Mouse (Mus musculus) ES-E14 (cell line): Measurements from ENCODE around the gene Tff1.

Experiments used
- CHD2 ChIP-seq: IDR thresholded peaks from 2 replicates; pipeline ENCODE4 v1.6.1; 2014; ENCODE audit warnings: mild to moderate bottlenecking, low read depth, low read length, inconsistent platforms
- HCFC1 ChIP-seq: IDR thresholded peaks from 2 replicates; pipeline ENCODE4 v1.6.1; 2012; ENCODE audit warnings: low read length, inconsistent platforms, borderline replicate concordance; ENCODE audit not compliant: insufficient read depth
- MAFK ChIP-seq: IDR thresholded peaks from 2 replicates; pipeline ENCODE4 v1.6.1; 2014; ENCODE audit warnings: mild to moderate bottlenecking, low read depth, low read length, inconsistent platforms; ENCODE audit not compliant: insufficient read depth
- ZC3H11A ChIP-seq: IDR thresholded peaks from 2 replicates; pipeline ENCODE4 v1.6.1; 2012; ENCODE audit warnings: low read depth, mild to moderate bottlenecking, inconsistent platforms, low read length, borderline replicate concordance
- ZNF384 ChIP-seq: IDR thresholded peaks from 2 replicates; pipeline ENCODE4 v1.6.1; 2012; ENCODE audit warnings: low read depth, low read length, inconsistent platforms

DNA sequence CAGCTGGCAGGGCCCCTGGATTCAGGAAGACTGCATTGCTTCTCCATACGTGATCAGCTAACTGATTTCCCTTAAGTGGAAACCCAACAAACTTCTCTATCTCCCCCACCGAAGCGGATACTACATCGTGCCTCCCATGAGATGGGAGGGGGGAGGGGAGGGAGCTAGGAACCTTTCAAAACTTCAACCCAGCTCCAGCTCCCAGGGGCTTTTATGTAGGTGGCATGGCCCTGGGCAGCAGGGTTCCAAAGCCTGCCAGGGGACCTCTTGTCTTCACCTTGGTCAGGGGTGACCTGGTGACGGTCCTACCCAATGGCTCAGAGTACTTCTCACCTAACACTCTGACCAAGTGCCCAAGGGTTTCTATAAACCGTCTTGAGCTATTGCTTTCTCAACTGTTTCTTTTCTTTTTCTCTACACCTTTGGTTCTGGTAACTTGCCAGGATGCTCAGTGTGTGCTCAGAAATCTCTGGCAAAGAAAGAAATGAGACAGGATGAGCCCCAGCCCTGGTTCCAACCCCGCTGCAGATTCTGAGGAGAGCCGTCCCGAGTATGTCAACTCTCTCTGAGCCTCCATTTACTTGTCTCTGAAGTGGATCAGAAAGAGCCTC, 36.3 kb downstream of the Tff1 start:
- no peak for TF ChIP-seq HCFC1
- TF ChIP-seq ZNF384 = no peak
- no peak for TF ChIP-seq MAFK
- no peak for TF ChIP-seq ZC3H11A
- no peak for TF ChIP-seq CHD2
